Mouse (Mus musculus) forebrain, postnatal 0 days (tissue): ENCODE measurements around the gene Olfr1356. TPM values are rescaled to one million over a fixed set of nuclear protein-coding genes. Genes with fewer than 3 reads are reported as not detected.
"Not testable (repeated sequence)": the region's sequence is repeated elsewhere in the genome, so short reads cannot be mapped to it uniquely, and the experiment has no call there.

Experiments
- ATAC-seq: fragments of 200-750 bp; cut with Nextera tagmentation; 2 replicates; pipeline ENCODE4 v1.8.0; 2017; ENCODE audit warnings: mild to moderate bottlenecking, moderate library complexity
- DNase-seq: peaks from one replicate; pipeline ENCODE4 v3.0.0-alpha.2; 2015
- H3K27ac ChIP-seq: fragments of 300-500 bp; sonication (generic); 2 replicates; pipeline ENCODE4 v1.5.1; 2014; ENCODE audit warnings: low read depth, mild to moderate bottlenecking, antibody characterized with exemption, low read length, moderate library complexity, mixed read lengths
- H3K27me3 ChIP-seq: fragments of 300-500 bp; sonication (generic); 2 replicates; pipeline ENCODE4 v1.6.1; 2014; ENCODE audit warnings: mild to moderate bottlenecking, low read length, mixed read lengths; ENCODE audit not compliant: insufficient read depth
- H3K36me3 ChIP-seq: fragments of 300-500 bp; sonication (generic); 2 replicates; pipeline ENCODE4 v1.6.1; 2014; ENCODE audit warnings: mild to moderate bottlenecking, moderate library complexity; ENCODE audit not compliant: insufficient read depth
- H3K4me1 ChIP-seq: fragments of 300-500 bp; sonication (generic); 2 replicates; pipeline ENCODE4 v1.6.1; 2014; ENCODE audit warnings: antibody characterized with exemption; ENCODE audit not compliant: insufficient read depth
- H3K4me2 ChIP-seq: fragments of 300-500 bp; sonication (generic); 2 replicates; pipeline ENCODE4 v1.6.1; 2014; ENCODE audit warnings: low read depth, mild to moderate bottlenecking, moderate library complexity
- H3K4me3 ChIP-seq: fragments of 300-500 bp; sonication (generic); 2 replicates; pipeline ENCODE4 v1.5.1; 2014; ENCODE audit warnings: low read depth, low read length, mixed read lengths
- H3K9ac ChIP-seq: fragments of 300-500 bp; sonication (generic); 2 replicates; pipeline ENCODE4 v1.6.1; 2014; ENCODE audit warnings: mild to moderate bottlenecking
- H3K9me3 ChIP-seq: fragments of 300-500 bp; sonication (generic); 2 replicates; pipeline ENCODE4 v1.6.1; 2016; ENCODE audit warnings: low read length
- CTCF ChIP-seq: sonication (generic); IDR thresholded peaks from 2 replicates; pipeline ENCODE4 v1.5.1; 2016; ENCODE audit warnings: antibody characterized with exemption, control low read depth, low read depth
- whole genome bisulfite sequencing: fragments of 180-500 bp; shearing (Covaris S2); extraction: QIAGEN DNeasy Blood & Tissue Kit; methylation state at CpG from one replicate; pipeline ENCODE4 v1.1.7; 2014; 5-methylcytosine and 5-hydroxymethylcytosine counted together
- polyA plus RNA-seq: library from polyadenylated mRNA; unstranded; fragments of >200 nt; fragmentation: Nextera tagmentation; extraction: Ambion mirVana; gene quantifications from 2 replicates; pipeline ENCODE4 v1.2.1, GENCODE M21; 2015
- total RNA-seq: library from RNA; depleted of rRNA; stranded (reverse); fragments of >200 nt; gene quantifications from 2 replicates; pipeline ENCODE4 v1.2.3, GENCODE M21; 2014; rRNA removed

Gene Olfr1356
- total RNA-seq (not detected in 2 replicates), polyA plus RNA-seq (not detected in 2 replicates)

DNA sequence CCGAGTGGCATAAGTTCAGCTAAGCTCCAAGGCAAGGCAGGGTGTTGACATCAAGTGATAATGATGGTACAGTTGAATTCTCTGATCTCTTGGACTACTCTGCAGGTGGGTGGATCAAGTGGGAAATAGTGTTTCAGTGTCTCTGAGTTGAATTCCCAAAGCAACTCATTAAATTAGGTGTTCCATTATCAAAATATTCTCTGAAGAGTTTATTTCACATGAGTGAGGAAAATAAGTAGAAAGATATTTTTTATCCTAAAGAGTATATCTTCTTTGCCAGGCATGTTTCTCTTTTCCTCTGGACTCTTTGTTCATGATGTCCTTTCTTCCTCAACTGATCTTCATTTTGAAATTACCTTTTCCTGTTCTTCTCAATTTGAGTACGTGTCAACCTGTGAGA, at the start of gene Olfr1356:
Gene Olfr1356, minus strand, starts transcription at position 101 of the 400 bp plus-strand sequence.
- 93% methylated on average over 2 of the region's 2 CpGs for WGBS
- H3K27me3 ChIP-seq: no peaks in the 10 kb centered on the region
- no peak within 1 kb of the TSS for H3K4me3 ChIP-seq
- H3K4me2 ChIP-seq: no peak within 1 kb of the TSS
- H3K9ac ChIP-seq: no peak within 1 kb of the TSS
- no peaks in the 10 kb centered on the region for H3K4me1 ChIP-seq
- 0 out of 2 replicates have a peak, but pooled peaks cover 3% of the 10 kb centered on the region for H3K9me3 ChIP-seq
- DNase-seq (no peak), ATAC-seq (no peak)
- H3K27ac ChIP-seq: no peak within 1 kb of the TSS
- no peaks in the 10 kb centered on the region for H3K36me3 ChIP-seq
- no peak for TF ChIP-seq CTCF

DNA sequence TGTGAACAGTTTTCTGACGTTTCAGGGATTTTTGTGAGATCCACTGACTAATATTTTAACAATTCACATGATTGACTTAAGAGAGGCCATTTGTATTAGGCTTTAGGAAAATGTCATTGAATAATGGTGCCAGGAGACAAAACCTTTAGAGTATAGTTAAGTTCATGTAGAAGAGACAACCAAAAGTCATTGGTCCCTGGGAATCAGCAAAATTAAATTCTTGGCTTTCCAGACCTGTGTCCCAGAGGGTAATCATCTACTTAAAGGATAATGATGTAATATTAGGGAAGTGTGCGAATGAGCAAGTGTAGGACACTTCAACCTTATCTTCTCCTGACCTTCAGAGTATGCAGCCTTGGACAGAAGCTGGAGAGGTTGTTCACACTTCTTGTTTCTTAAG, 23.3 kb upstream of the Olfr1356 start, which contains the start of gene Olfr1355:
Gene Olfr1355, plus strand, starts transcription at position 301 of the 400 bp plus-strand sequence.
- Histone ChIP-seq H3K9ac (no peak within 1 kb of the TSS), H3K27ac (no peak within 1 kb of the TSS), H3K4me2 (no peak within 1 kb of the TSS), H3K27me3 (no peaks in the 10 kb centered on the region), H3K4me3 (no peak within 1 kb of the TSS), H3K4me1 (no peaks in the 10 kb centered on the region), H3K36me3 (no peaks in the 10 kb centered on the region), H3K9me3 (no peaks in the 10 kb centered on the region)
- ATAC-seq: no peak
- 72% methylated on average over 2 of the region's 2 CpGs for WGBS
- no peak for DNase-seq
- no peak for TF ChIP-seq CTCF

DNA sequence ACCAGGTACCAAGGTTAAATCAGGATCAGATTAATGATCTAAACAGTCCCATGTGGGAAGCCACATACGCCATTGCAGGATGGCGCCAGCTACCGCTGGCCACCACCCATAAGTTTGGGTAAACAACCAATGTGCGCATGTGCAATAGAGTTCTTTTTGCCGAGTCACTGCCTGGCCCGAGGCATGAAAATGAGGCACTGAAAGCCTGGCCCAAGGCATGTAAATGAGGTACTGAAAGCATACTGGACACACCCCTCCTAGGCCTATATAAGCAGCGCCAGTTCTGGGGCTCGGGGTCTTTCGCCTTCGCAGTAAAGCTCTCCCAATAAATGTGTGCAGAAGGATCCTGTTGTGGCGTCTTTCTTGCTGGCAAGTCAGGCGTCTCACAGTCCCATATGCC, 11.5 kb downstream of the Olfr1356 start:
- not testable (repeated sequence) for ATAC-seq, H3K4me1 ChIP-seq, DNase-seq, H3K4me2 ChIP-seq, H3K9ac ChIP-seq, H3K36me3 ChIP-seq, H3K4me3 ChIP-seq, H3K27me3 ChIP-seq, H3K9me3 ChIP-seq, H3K27ac ChIP-seq
- WGBS: 92% methylated on average over 12 of the region's 12 CpGs

DNA sequence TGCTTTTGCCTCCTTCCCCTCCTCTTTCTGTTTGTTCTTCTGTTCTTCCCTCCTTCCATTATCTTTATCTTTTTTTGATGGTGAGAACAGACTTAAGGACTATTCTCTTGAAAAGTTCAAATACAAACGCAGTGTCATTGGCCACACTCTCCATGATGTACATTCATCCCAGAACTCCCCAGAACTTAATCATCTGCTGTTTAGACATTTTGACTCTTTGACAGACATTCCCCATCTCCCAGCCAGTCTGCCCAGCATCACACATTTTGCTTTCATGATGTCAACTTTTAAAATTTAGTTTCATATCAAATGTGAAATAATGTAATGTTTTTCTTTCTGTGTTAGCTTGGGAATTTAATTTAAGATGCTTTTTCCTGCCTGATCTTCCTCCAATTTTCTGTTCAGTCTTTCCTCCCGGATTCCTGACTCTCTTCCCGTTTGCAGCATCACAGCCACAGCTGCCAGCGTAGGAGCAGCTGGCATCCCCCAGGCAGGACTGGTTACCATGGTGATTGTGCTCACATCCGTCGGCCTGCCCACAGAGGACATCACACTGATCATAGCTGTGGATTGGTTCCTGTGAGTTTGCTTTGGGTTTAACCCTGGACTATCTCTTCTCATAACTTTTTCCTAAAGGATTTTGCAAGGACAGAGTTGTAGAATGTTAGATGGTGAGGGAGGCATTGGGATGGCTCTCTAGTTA, 39.5 kb downstream of the Olfr1356 start:
- Histone ChIP-seq H3K4me2 (no peak overlapping the region), H3K36me3 (no peaks in the 10 kb centered on the region), H3K4me1 (no peaks in the 10 kb centered on the region), H3K27me3 (no peaks in the 10 kb centered on the region), H3K4me3 (no peak overlapping the region), H3K9me3 (no peaks in the 10 kb centered on the region), H3K27ac (no peak overlapping the region), H3K9ac (no peak overlapping the region)
- DNase-seq: peak; percentile 74
- 27% methylated on average over 6 of the region's 6 CpGs for WGBS
- TF ChIP-seq CTCF: no peak
- ATAC-seq: peak; percentile 99

DNA sequence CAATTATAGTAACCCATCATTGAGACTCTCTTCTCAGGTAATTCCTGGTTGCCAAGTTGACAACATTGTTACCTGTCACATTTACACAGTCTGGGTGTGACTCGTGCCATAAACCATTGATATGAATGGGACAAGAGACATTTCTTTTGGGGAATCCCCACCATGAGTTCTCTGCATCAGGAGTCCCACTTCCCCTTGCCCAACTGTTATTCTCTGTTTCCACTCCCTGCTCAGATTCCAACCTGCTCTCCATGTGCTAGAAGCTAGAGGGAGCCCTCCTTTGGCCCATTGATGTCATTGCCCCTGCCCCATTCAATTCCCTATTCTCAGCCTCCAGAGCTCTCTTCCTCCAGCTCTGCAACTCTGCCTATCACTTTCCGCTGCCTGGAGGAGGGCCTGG, 50.5 kb downstream of the Olfr1356 start:
- H3K36me3 ChIP-seq: no peaks in the 10 kb centered on the region
- no peak overlapping the region for H3K27ac ChIP-seq
- ATAC-seq (no peak), DNase-seq (no peak)
- H3K4me1 ChIP-seq: no peaks in the 10 kb centered on the region
- H3K27me3 ChIP-seq: no peaks in the 10 kb centered on the region
- no peaks in the 10 kb centered on the region for H3K9me3 ChIP-seq
- no peak for TF ChIP-seq CTCF
- no peak overlapping the region for H3K4me3 ChIP-seq
- no peak overlapping the region for H3K9ac ChIP-seq
- H3K4me2 ChIP-seq: no peak overlapping the region
- 92% methylated on average over 2 of the region's 2 CpGs for WGBS

Other genes starting within 250 kb of the Olfr1356 start
- not detected in 2 replicates for gene Olfr1357, start 234.1 kb downstream of the Olfr1356 start, total RNA-seq
- not detected in 2 replicates for gene Olfr1357, start 234.1 kb downstream of the Olfr1356 start, polyA plus RNA-seq
- not detected in 2 replicates for gene Casp14, start 133.9 kb downstream of the Olfr1356 start, total RNA-seq
- not detected in 2 replicates for gene Casp14, start 133.9 kb downstream of the Olfr1356 start, polyA plus RNA-seq
- gene Ccdc105, start 99.1 kb downstream of the Olfr1356 start, total RNA-seq: not detected in 2 replicates
- gene Ccdc105, start 99.1 kb downstream of the Olfr1356 start, polyA plus RNA-seq: 0.16 and 0.17 TPM in 2 replicates
- 16.6 and 19.1 TPM in 2 replicates for gene Slc1a6, start 71.7 kb downstream of the Olfr1356 start, total RNA-seq
- 10.7 and 15.5 TPM in 2 replicates for gene Slc1a6, start 71.7 kb downstream of the Olfr1356 start, polyA plus RNA-seq
- not detected in 2 replicates for gene Olfr1355, start 23.4 kb upstream of the Olfr1356 start, total RNA-seq
- not detected in 2 replicates for gene Olfr1355, start 23.4 kb upstream of the Olfr1356 start, polyA plus RNA-seq
- gene Olfr1354, start 61.0 kb upstream of the Olfr1356 start, total RNA-seq: not detected in 2 replicates
- gene Olfr1354, start 61.0 kb upstream of the Olfr1356 start, polyA plus RNA-seq: not detected in 2 replicates
- not detected in 2 replicates for gene Olfr8, start 98.5 kb upstream of the Olfr1356 start, total RNA-seq
- not detected in 2 replicates for gene Olfr8, start 98.5 kb upstream of the Olfr1356 start, polyA plus RNA-seq
- gene Olfr1353, start 111.1 kb upstream of the Olfr1356 start, total RNA-seq: not detected in 2 replicates
- not detected in 2 replicates for gene Olfr1353, start 111.1 kb upstream of the Olfr1356 start, polyA plus RNA-seq
- not detected in 2 replicates for gene Olfr1352, start 128.9 kb upstream of the Olfr1356 start, total RNA-seq
- gene Olfr1352, start 128.9 kb upstream of the Olfr1356 start, polyA plus RNA-seq: not detected in 2 replicates
- not detected in 2 replicates for gene Olfr1351, start 160.3 kb upstream of the Olfr1356 start, total RNA-seq
- not detected in 2 replicates for gene Olfr1351, start 160.3 kb upstream of the Olfr1356 start, polyA plus RNA-seq
- gene Olfr57, start 176.6 kb upstream of the Olfr1356 start, total RNA-seq: not detected in 2 replicates
- 0.21 and 0.39 TPM in 2 replicates for gene Olfr57, start 176.6 kb upstream of the Olfr1356 start, polyA plus RNA-seq
- 35.5 and 47.4 TPM in 2 replicates for gene 2610008E11Rik, start 245.4 kb upstream of the Olfr1356 start, total RNA-seq
- 16.5 and 24.9 TPM in 2 replicates for gene 2610008E11Rik, start 245.4 kb upstream of the Olfr1356 start, polyA plus RNA-seq